Mouse (Mus musculus) spleen, adult 2 months (tissue): ENCODE data around the gene Hoxd13.

Experiments
- CTCF ChIP-seq: fragments of 200-500 bp; IDR thresholded peaks from 2 replicates; pipeline ENCODE4 v1.5.1; 2011; ENCODE audit warnings: mild to moderate bottlenecking, inconsistent platforms; ENCODE audit not compliant: insufficient read depth, insufficient read length, insufficient replicate concordance; ENCODE audit errors: extremely low read depth
- POLR2A ChIP-seq: fragments of 200-500 bp; IDR thresholded peaks from 2 replicates; pipeline ENCODE4 v1.6.1; 2011; ENCODE audit warnings: low read depth, low read length, inconsistent platforms

DNA sequence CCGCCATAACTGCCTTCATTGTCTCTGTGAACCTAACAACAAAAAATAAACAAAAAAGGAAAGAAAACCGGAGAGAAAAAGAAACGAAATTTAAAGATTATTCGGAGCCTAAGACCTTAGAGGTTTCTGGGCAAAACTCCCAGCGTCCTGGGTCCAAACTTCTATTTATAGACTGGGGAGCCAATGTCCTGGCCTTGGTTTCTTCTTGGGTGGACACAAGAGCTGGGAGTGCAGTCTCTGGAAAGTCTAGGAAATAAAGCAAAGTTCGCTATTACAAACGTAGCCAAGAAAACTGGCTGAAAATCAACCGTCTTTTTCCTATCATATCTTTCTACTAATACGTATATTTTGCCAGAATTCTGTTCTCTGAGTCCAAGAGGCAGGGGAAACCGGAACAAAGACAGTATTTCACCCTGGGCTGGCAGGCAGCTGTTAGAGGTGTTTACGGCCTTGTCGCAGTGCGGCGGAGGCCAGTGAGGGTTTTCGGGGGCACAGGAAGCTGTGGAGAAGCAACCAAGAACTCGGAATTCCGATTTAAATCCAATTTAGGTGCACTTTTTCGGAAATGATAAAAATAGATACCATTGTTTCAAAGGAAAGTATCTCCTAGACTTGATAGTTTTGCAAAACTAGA is 46.2 kb downstream of the Hoxd13 start:
- TF ChIP-seq POLR2A (no peak), CTCF (no peak)
